Mouse (Mus musculus): ENCODE measurements around the gene Jpt1. TPM values are rescaled to one million over a fixed set of nuclear protein-coding genes. Genes with fewer than 3 reads are reported as not detected.
A peak's percentile ranks its signal among the peaks of the same experiment; 100 is the strongest.
"Not testable (repeated sequence)": the region's sequence is repeated elsewhere in the genome, so short reads cannot be mapped to it uniquely, and the experiment has no call there.

Gene Jpt1
- polyA plus RNA-seq, 1 experiment from 2014 or later = 654 TPM

DNA sequence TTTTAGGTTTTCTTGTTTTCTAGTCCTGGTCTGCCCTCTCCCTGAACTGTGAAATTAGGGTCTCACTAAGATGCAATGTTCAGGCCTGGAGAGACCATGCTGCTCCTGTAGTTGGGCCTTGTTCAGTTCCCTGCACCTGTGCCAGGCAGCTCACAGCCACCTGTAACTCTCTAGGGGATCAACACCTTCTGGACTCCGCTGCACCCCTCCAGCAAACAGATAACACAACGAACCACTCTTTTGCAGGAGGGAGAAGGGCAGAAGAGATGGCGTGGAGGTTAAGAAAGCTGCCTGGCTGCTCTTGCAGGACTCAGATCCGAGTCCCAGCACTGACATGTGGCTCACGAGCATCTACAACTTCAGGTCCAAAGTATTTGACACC is 3.7 kb downstream of the Jpt1 start:
- WGBS = 43% methylated on average over 5 of the region's 5 CpGs
- no peak for DNase-seq (ENCODE audit: low spot score)
- Histone ChIP-seq H3K27me3 (ENCODE audit: control insufficient read depth, insufficient read depth, low read length) (no peaks in the 10 kb centered on the region), H3K4me1 (ENCODE audit: control insufficient read depth, insufficient read depth, low read length) (peaks cover 10% of the 10 kb centered on the region; the same call in 1 of the 2 replicates), H3K36me3 (replicated peaks; ENCODE audit: control insufficient read depth, insufficient read depth, low read depth, low read length) (no peaks in the 10 kb centered on the region), H3K9ac (replicated peaks; ENCODE audit: low read length) (no peak overlapping the region; the same call in 1 of the 2 replicates), H3K4me3 (ENCODE audit: low read depth, low read length) (no peak overlapping the region), H3K9me3 (replicated peaks; ENCODE audit: control insufficient read depth, low read length) (no peaks in the 10 kb centered on the region), H3K4me2 (ENCODE audit: low read depth, low read length) (peak overlapping the region; percentile 38), H3K27ac (replicated peaks; ENCODE audit: low read depth, low read length) (no peak overlapping the region)
- ATAC-seq (replicated peaks; ENCODE audit: insufficient number of reproducible peaks, low FRiP score, low TSS enrichment, low read depth) = no peak

GRCm38 (mm10) chr11:115509773-115510506 is 4.2 kb downstream of the Jpt1 start:
- Histone ChIP-seq H3K9ac (replicated peaks; ENCODE audit: low read length) (no peak overlapping the region), H3K36me3 (replicated peaks; ENCODE audit: control insufficient read depth, insufficient read depth, low read depth, low read length) (no peaks in the 10 kb centered on the region; the same call in 1 of the 2 replicates), H3K27me3 (ENCODE audit: control insufficient read depth, insufficient read depth, low read length) (no peaks in the 10 kb centered on the region), H3K9me3 (replicated peaks; ENCODE audit: control insufficient read depth, low read length) (no peaks in the 10 kb centered on the region), H3K27ac (replicated peaks; ENCODE audit: low read depth, low read length) (no peak overlapping the region), H3K4me3 (ENCODE audit: low read depth, low read length) (no peak overlapping the region), H3K4me2 (ENCODE audit: low read depth, low read length) (peak overlapping the region; percentile 38; the same call in 1 of the 2 replicates), H3K4me1 (ENCODE audit: control insufficient read depth, insufficient read depth, low read length) (peaks cover 10% of the 10 kb centered on the region; the same call in 1 of the 2 replicates)
- ATAC-seq (replicated peaks; ENCODE audit: insufficient number of reproducible peaks, low FRiP score, low TSS enrichment, low read depth) = no peak
- WGBS = 37% methylated on average over 6 of the region's 6 CpGs
- DNase-seq (ENCODE audit: low spot score) = no peak

DNA sequence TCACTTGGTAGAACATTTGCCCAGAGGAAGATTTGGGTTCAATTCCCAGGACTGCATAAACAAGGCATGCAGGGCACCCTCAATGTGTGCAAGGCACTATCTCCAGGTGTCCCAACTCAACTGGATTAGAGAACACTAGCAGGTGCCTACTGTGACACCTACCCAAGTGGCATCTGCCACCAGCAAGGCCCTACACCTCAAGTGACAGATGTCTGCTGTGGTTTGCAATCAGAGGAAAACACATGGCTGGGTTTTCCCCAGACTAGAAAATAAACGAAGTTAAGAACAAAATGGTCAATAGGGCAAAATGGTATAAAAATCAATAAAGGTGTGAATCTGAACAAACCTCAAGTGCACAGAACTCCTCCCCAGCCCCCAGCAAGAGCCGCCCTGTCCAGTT is 6.1 kb downstream of the Jpt1 start:
- H3K4me1 ChIP-seq (ENCODE audit: control insufficient read depth, insufficient read depth, low read length) = peaks cover 10% of the 10 kb centered on the region; the same call in 1 of the 2 replicates

GRCm38 (mm10) chr11:115506586-115506985 is 7.6 kb downstream of the Jpt1 start:
- H3K9me3 ChIP-seq (replicated peaks; ENCODE audit: control insufficient read depth, low read length) = no peaks in the 10 kb centered on the region
- H3K4me2 ChIP-seq (ENCODE audit: low read depth, low read length) = no peak overlapping the region
- no peak overlapping the region for H3K27ac ChIP-seq (replicated peaks; ENCODE audit: low read depth, low read length)
- WGBS = 70% methylated on average over 3 of the region's 3 CpGs
- H3K4me1 ChIP-seq (ENCODE audit: control insufficient read depth, insufficient read depth, low read length) = peaks cover 8% of the 10 kb centered on the region; the same call in 1 of the 2 replicates
- H3K36me3 ChIP-seq (replicated peaks; ENCODE audit: control insufficient read depth, insufficient read depth, low read depth, low read length) = peaks cover 5% of the 10 kb centered on the region
- ATAC-seq (replicated peaks; ENCODE audit: insufficient number of reproducible peaks, low FRiP score, low TSS enrichment, low read depth) = no peak
- no peak overlapping the region for H3K4me3 ChIP-seq (ENCODE audit: low read depth, low read length)
- H3K27me3 ChIP-seq (ENCODE audit: control insufficient read depth, insufficient read depth, low read length) = no peaks in the 10 kb centered on the region
- no peak overlapping the region for H3K9ac ChIP-seq (replicated peaks; ENCODE audit: low read length)
- no peak for DNase-seq (ENCODE audit: low spot score)

More for the DNA sequence above, 6.1 kb downstream of the Jpt1 start:
- ATAC-seq (replicated peaks; ENCODE audit: insufficient number of reproducible peaks, low FRiP score, low TSS enrichment, low read depth) (no peak), DNase-seq (ENCODE audit: low spot score) (no peak)
- Histone ChIP-seq H3K9me3 (replicated peaks; ENCODE audit: control insufficient read depth, low read length) (no peaks in the 10 kb centered on the region), H3K36me3 (replicated peaks; ENCODE audit: control insufficient read depth, insufficient read depth, low read depth, low read length) (no peaks in the 10 kb centered on the region; the same call in none of the 2 replicates), H3K27ac (replicated peaks; ENCODE audit: low read depth, low read length) (no peak overlapping the region), H3K4me3 (ENCODE audit: low read depth, low read length) (no peak overlapping the region), H3K4me2 (ENCODE audit: low read depth, low read length) (no peak overlapping the region), H3K9ac (replicated peaks; ENCODE audit: low read length) (no peak overlapping the region), H3K27me3 (ENCODE audit: control insufficient read depth, insufficient read depth, low read length) (no peaks in the 10 kb centered on the region)
- 84% methylated on average over 2 of the region's 2 CpGs for WGBS

GRCm38 (mm10) chr11:115502636-115503035 is 11.6 kb downstream of the Jpt1 start:
- H3K36me3 ChIP-seq (replicated peaks; ENCODE audit: control insufficient read depth, insufficient read depth, low read depth, low read length) = peaks cover 13% of the 10 kb centered on the region
- ATAC-seq (replicated peaks; ENCODE audit: insufficient number of reproducible peaks, low FRiP score, low TSS enrichment, low read depth) = no peak

GRCm38 (mm10) chr11:115496559-115496958 is 17.6 kb downstream of the Jpt1 start:
- not testable (repeated sequence) for ATAC-seq (replicated peaks; ENCODE audit: insufficient number of reproducible peaks, low FRiP score, low TSS enrichment, low read depth); H3K27ac ChIP-seq (replicated peaks; ENCODE audit: low read depth, low read length); H3K4me2 ChIP-seq (ENCODE audit: low read depth, low read length); H3K27me3 ChIP-seq (ENCODE audit: control insufficient read depth, insufficient read depth, low read length); H3K4me3 ChIP-seq (ENCODE audit: low read depth, low read length); DNase-seq (ENCODE audit: low spot score); H3K9me3 ChIP-seq (replicated peaks; ENCODE audit: control insufficient read depth, low read length); H3K9ac ChIP-seq (replicated peaks; ENCODE audit: low read length); H3K4me1 ChIP-seq (ENCODE audit: control insufficient read depth, insufficient read depth, low read length)
- 92% methylated on average over 9 of the region's 9 CpGs for WGBS
- H3K36me3 ChIP-seq (replicated peaks; ENCODE audit: control insufficient read depth, insufficient read depth, low read depth, low read length) = peaks cover 12% of the 10 kb centered on the region

More at GRCm38 (mm10) chr11:115502636-115503035, 11.6 kb downstream of the Jpt1 start:
- Histone ChIP-seq H3K4me2 (ENCODE audit: low read depth, low read length) (no peak overlapping the region), H3K27me3 (ENCODE audit: control insufficient read depth, insufficient read depth, low read length) (no peaks in the 10 kb centered on the region), H3K9me3 (replicated peaks; ENCODE audit: control insufficient read depth, low read length) (no peaks in the 10 kb centered on the region), H3K27ac (replicated peaks; ENCODE audit: low read depth, low read length) (no peak overlapping the region), H3K9ac (replicated peaks; ENCODE audit: low read length) (no peak overlapping the region), H3K4me1 (ENCODE audit: control insufficient read depth, insufficient read depth, low read length) (no peaks in the 10 kb centered on the region), H3K4me3 (ENCODE audit: low read depth, low read length) (no peak overlapping the region)
- 94% methylated on average over 6 of the region's 6 CpGs for WGBS
- no peak for DNase-seq (ENCODE audit: low spot score)

- Histone ChIP-seq H3K4me3 (ENCODE audit: low read depth, low read length) (no peak overlapping the region), H3K36me3 (replicated peaks; ENCODE audit: control insufficient read depth, insufficient read depth, low read depth, low read length) (peaks cover 3% of the 10 kb centered on the region), H3K9ac (replicated peaks; ENCODE audit: low read length) (no peak overlapping the region), H3K27ac (replicated peaks; ENCODE audit: low read depth, low read length) (no peak overlapping the region), H3K4me1 (ENCODE audit: control insufficient read depth, insufficient read depth, low read length) (0 out of 2 replicates have a peak, but pooled peaks cover 2% of the 10 kb centered on the region), H3K27me3 (ENCODE audit: control insufficient read depth, insufficient read depth, low read length) (no peaks in the 10 kb centered on the region), H3K4me2 (ENCODE audit: low read depth, low read length) (peak overlapping the region; percentile 74), H3K9me3 (replicated peaks; ENCODE audit: control insufficient read depth, low read length) (no peaks in the 10 kb centered on the region)
- DNase-seq (ENCODE audit: low spot score) (no peak), ATAC-seq (replicated peaks; ENCODE audit: insufficient number of reproducible peaks, low FRiP score, low TSS enrichment, low read depth) (no peak)
- 48% methylated on average over 6 of the region's 6 CpGs for WGBS
Observed at GRCm38 (mm10) chr11:115492387-115492786, 21.8 kb downstream of the Jpt1 start.

DNA sequence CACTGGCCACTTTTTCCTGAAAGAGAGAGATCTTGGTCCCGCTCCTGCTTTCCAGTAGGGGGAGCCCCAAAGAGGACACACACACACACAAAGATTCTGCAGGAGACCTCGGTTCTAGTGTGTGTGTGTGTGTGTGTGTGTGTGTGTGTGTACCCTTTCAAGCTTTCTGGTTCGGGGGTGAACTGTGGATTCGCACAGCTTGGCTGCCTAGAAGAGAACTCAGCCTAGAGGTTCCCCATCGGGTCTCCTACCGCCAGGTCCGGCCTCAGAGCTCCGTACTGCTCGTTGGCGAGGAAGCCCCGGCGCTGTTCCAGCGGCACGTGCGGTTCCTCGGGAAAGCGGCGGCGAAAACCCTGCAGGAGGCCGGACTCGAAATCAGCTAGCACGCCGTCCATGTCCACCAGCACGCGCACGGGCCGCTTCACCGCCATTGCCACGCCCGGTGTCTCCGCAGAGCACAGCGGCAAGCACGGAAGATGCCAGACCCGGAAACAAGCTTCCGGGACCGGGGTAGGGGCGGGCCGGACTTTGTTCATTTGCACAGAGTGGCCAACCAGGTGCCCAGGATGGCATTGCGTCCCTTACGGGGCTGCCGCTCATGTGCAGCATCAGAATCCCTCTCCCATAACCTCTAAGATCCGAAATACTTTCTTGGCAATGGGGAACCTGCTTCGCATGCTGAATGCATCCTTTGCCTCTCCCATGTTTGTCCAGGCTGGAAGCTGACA is 22.7 kb downstream of the Jpt1 start, which contains the start of gene Nt5c:
Gene Nt5c, minus strand, starts transcription at position 507 of the 728 bp plus-strand sequence.
- Histone ChIP-seq H3K27me3 (ENCODE audit: control insufficient read depth, insufficient read depth, low read length) (no peaks in the 10 kb centered on the region), H3K9ac (replicated peaks; ENCODE audit: low read length) (peak within 1 kb of the TSS; percentile 79), H3K36me3 (replicated peaks; ENCODE audit: control insufficient read depth, insufficient read depth, low read depth, low read length) (no peaks in the 10 kb centered on the region), H3K4me2 (ENCODE audit: low read depth, low read length) (peak within 1 kb of the TSS; percentile 74), H3K4me3 (ENCODE audit: low read depth, low read length) (peak within 1 kb of the TSS; percentile 63), H3K9me3 (replicated peaks; ENCODE audit: control insufficient read depth, low read length) (no peaks in the 10 kb centered on the region), H3K27ac (replicated peaks; ENCODE audit: low read depth, low read length) (peak within 1 kb of the TSS; percentile 62), H3K4me1 (ENCODE audit: control insufficient read depth, insufficient read depth, low read length) (0 out of 2 replicates have a peak, but pooled peaks cover 2% of the 10 kb centered on the region)
- WGBS = under 1% methylated on average over 43 of the region's 43 CpGs
- peak; percentile 78 for ATAC-seq (replicated peaks; ENCODE audit: insufficient number of reproducible peaks, low FRiP score, low TSS enrichment, low read depth)
- DNase-seq (ENCODE audit: low spot score) = peak; percentile 84
